Mouse (Mus musculus) MEL (cell line): ENCODE results near the gene Coasy. TPM values are rescaled to one million over a fixed set of nuclear protein-coding genes. Genes with fewer than 3 reads are reported as not detected.

ENCODE experiments used
- polyA plus RNA-seq, 2 experiments: library from polyadenylated mRNA; stranded (reverse) in 1 of 2; unstranded in 1 of 2; fragments of >175 nt in 1 of 2; fragments of >200 nt in 1 of 2; gene quantifications; 2 replicates each; pipeline versions ENCODE4 v1.2.1 to v1.2.4; 2012; ENCODE audit warnings: low replicate concordance in 2 of 2, low read depth in 1 of 2; ENCODE audit not compliant: insufficient read length in 2 of 2, insufficient read depth in 1 of 2, missing spikeins in 1 of 2
- total RNA-seq: library from RNA; depleted of rRNA; stranded (reverse); fragments of 300-350 nt; gene quantifications from 2 replicates; pipeline ENCODE4 v1.2.3, GENCODE M21; 2012; rRNA removed

The Coasy gene
- total and polyA plus RNA-seq, 3 experiments = 34.8 to 44.2 TPM; not detected in 1

Other genes starting within 250 kb of the Coasy start
- gene Stat5b, start 231.8 kb upstream of the Coasy start, total RNA-seq = 28.7 and 29.3 TPM in 2 replicates
- gene Stat5b, start 231.8 kb upstream of the Coasy start, polyA plus RNA-seq = 10 to 100 TPM; 32.3 to 37.0 TPM
- 54.2 and 59.0 TPM in 2 replicates for gene Stat5a, start 223.2 kb upstream of the Coasy start, total RNA-seq
- gene Stat5a, start 223.2 kb upstream of the Coasy start, polyA plus RNA-seq = 10 to 100 TPM in 1 of 2 experiments, not detected in 1; 86.8 TPM
- gene Stat3, start 143.0 kb upstream of the Coasy start, total RNA-seq = 25.7 and 31.1 TPM in 2 replicates
- 100 to 1,000 TPM in 1 of 2 experiments, 10 to 100 TPM in 1; 64.7 to 249 TPM for gene Stat3, start 143.0 kb upstream of the Coasy start, polyA plus RNA-seq
- gene Cavin1, start 111.7 kb upstream of the Coasy start, total RNA-seq = 2.9 and 3.4 TPM in 2 replicates
- gene Cavin1, start 111.7 kb upstream of the Coasy start, polyA plus RNA-seq = 1 to 10 TPM in 1 of 2 experiments, not detected in 1; 9.0 TPM
- 12.8 and 20.8 TPM in 2 replicates for gene Atp6v0a1, start 73.1 kb upstream of the Coasy start, total RNA-seq
- 10 to 100 TPM in 1 of 2 experiments, not detected in 1; 23.2 TPM for gene Atp6v0a1, start 73.1 kb upstream of the Coasy start, polyA plus RNA-seq
- 1.1 and 1.5 TPM in 2 replicates for gene Naglu, start 12.6 kb upstream of the Coasy start, total RNA-seq
- 1 to 10 TPM in 1 of 2 experiments, not detected in 1; 3.1 TPM for gene Naglu, start 12.6 kb upstream of the Coasy start, polyA plus RNA-seq
- gene Hsd17b1, start 4.2 kb upstream of the Coasy start, total RNA-seq = not detected in 2 replicates
- not detected for gene Hsd17b1, start 4.2 kb upstream of the Coasy start, polyA plus RNA-seq
- gene Mlx, start 4.7 kb downstream of the Coasy start, total RNA-seq = 70.8 and 75.9 TPM in 2 replicates
- 10 to 100 TPM in 1 of 2 experiments, not detected in 1; 57.5 TPM for gene Mlx, start 4.7 kb downstream of the Coasy start, polyA plus RNA-seq
- 9.1 and 14.5 TPM in 2 replicates for gene Psmc3ip, start 12.9 kb downstream of the Coasy start, total RNA-seq
- 1 to 10 TPM in 1 of 2 experiments, not detected in 1; 8.2 TPM for gene Psmc3ip, start 12.9 kb downstream of the Coasy start, polyA plus RNA-seq
- 17.0 and 24.6 TPM in 2 replicates for gene Retreg3, start 37.3 kb downstream of the Coasy start, total RNA-seq
- gene Retreg3, start 37.3 kb downstream of the Coasy start, polyA plus RNA-seq = 10 to 100 TPM in 1 of 2 experiments, not detected in 1; 23.4 TPM
- gene Tubg1, start 37.4 kb downstream of the Coasy start, total RNA-seq = 60.0 and 68.1 TPM in 2 replicates
- 100 to 1,000 TPM; 125 to 183 TPM for gene Tubg1, start 37.4 kb downstream of the Coasy start, polyA plus RNA-seq
- not detected in 2 replicates for gene Tubg2, start 73.3 kb downstream of the Coasy start, total RNA-seq
- not detected for gene Tubg2, start 73.3 kb downstream of the Coasy start, polyA plus RNA-seq
- gene Cntnap1, start 88.0 kb downstream of the Coasy start, total RNA-seq = not detected in 2 replicates
- under 1 TPM in 1 of 2 experiments, not detected in 1; 0.01 TPM for gene Cntnap1, start 88.0 kb downstream of the Coasy start, polyA plus RNA-seq
- 0.81 and 1.4 TPM in 2 replicates for gene Plekhh3, start 88.8 kb downstream of the Coasy start, total RNA-seq
- gene Plekhh3, start 88.8 kb downstream of the Coasy start, polyA plus RNA-seq = 1 to 10 TPM in 1 of 2 experiments, not detected in 1; 1.5 TPM
- not detected in 2 replicates for gene Ccr10, start 92.9 kb downstream of the Coasy start, total RNA-seq
- gene Ccr10, start 92.9 kb downstream of the Coasy start, polyA plus RNA-seq = not detected
- 5.0 and 6.3 TPM in 2 replicates for gene Ezh1, start 143.9 kb downstream of the Coasy start, total RNA-seq
- gene Ezh1, start 143.9 kb downstream of the Coasy start, polyA plus RNA-seq = 1 to 10 TPM in 1 of 2 experiments, not detected in 1; 8.4 TPM
- gene Ramp2, start 163.5 kb downstream of the Coasy start, total RNA-seq = 0.12 TPM in 1 of 2 replicates, not detected in the other
- gene Ramp2, start 163.5 kb downstream of the Coasy start, polyA plus RNA-seq = not detected
- 68.4 and 75.5 TPM in 2 replicates for gene Vps25, start 171.1 kb downstream of the Coasy start, total RNA-seq
- 100 to 1,000 TPM in 1 of 2 experiments, not detected in 1; 107 TPM for gene Vps25, start 171.1 kb downstream of the Coasy start, polyA plus RNA-seq
- 0.72 and 0.92 TPM in 2 replicates for gene Wnk4, start 178.0 kb downstream of the Coasy start, total RNA-seq
- gene Wnk4, start 178.0 kb downstream of the Coasy start, polyA plus RNA-seq = 1 to 10 TPM in 1 of 2 experiments, not detected in 1; 3.4 TPM
- gene Cntd1, start 196.4 kb downstream of the Coasy start, total RNA-seq = 2.4 TPM in 2 replicates
- gene Cntd1, start 196.4 kb downstream of the Coasy start, polyA plus RNA-seq = under 1 TPM in 1 of 2 experiments, not detected in 1; 0.84 TPM
- 294 and 325 TPM in 2 replicates for gene Coa3, start 196.5 kb downstream of the Coasy start, total RNA-seq
- gene Coa3, start 196.5 kb downstream of the Coasy start, polyA plus RNA-seq = 100 to 1,000 TPM in 1 of 2 experiments, not detected in 1; 120 TPM
- 167 and 181 TPM in 2 replicates for gene Becn1, start 219.7 kb downstream of the Coasy start, total RNA-seq
- 100 to 1,000 TPM in 1 of 2 experiments, not detected in 1; 122 TPM for gene Becn1, start 219.7 kb downstream of the Coasy start, polyA plus RNA-seq
- 129 and 139 TPM in 2 replicates for gene Psme3, start 233.6 kb downstream of the Coasy start, total RNA-seq
- gene Psme3, start 233.6 kb downstream of the Coasy start, polyA plus RNA-seq = 100 to 1,000 TPM; 369 to 446 TPM
- gene Aoc2, start 242.5 kb downstream of the Coasy start, total RNA-seq = 9.1 and 12.1 TPM in 2 replicates
- 10 to 100 TPM in 1 of 2 experiments, not detected in 1; 21.1 TPM for gene Aoc2, start 242.5 kb downstream of the Coasy start, polyA plus RNA-seq
- 0.62 and 0.69 TPM in 2 replicates for gene Aoc3, start 248.0 kb downstream of the Coasy start, total RNA-seq
- 1 to 10 TPM in 1 of 2 experiments, not detected in 1; 2.2 TPM for gene Aoc3, start 248.0 kb downstream of the Coasy start, polyA plus RNA-seq